Mouse (Mus musculus): ENCODE data around the gene Mfap3l. TPM values are rescaled to one million over a fixed set of nuclear protein-coding genes. Genes with fewer than 3 reads are reported as not detected.
A peak's percentile ranks its signal among the peaks of the same experiment; 100 is the strongest.
"Not testable (repeated sequence)": the region's sequence is repeated elsewhere in the genome, so short reads cannot be mapped to it uniquely, and the experiment has no call there.

Gene Mfap3l
- 8.9 and 9.0 TPM in 2 replicates for polyA plus RNA-seq (2014; fragmentation: Nextera tagmentation; extraction: Ambion mirVana)

- peak within 1 kb of the TSS; percentile 69 for H3K4me3 ChIP-seq (ENCODE audit: low read depth, low read length)
- H3K9ac ChIP-seq (replicated peaks; ENCODE audit: low read depth, low read length) = peak within 1 kb of the TSS; percentile 64
- H3K27me3 ChIP-seq (ENCODE audit: control insufficient read depth, insufficient read depth, low read length) = no peaks in the 10 kb centered on the region
- H3K4me2 ChIP-seq (ENCODE audit: low read depth, low read length) = peak within 1 kb of the TSS; percentile 92
- H3K4me1 ChIP-seq (ENCODE audit: control insufficient read depth, insufficient read depth, low read length) = no peaks in the 10 kb centered on the region
- peak; percentile 97 for ATAC-seq (ENCODE audit: low read depth)
- H3K36me3 ChIP-seq (ENCODE audit: control insufficient read depth, insufficient read depth, low read length) = no peaks in the 10 kb centered on the region
- no peaks in the 10 kb centered on the region for H3K9me3 ChIP-seq (ENCODE audit: control insufficient read depth, low read length)
- peak within 1 kb of the TSS; percentile 73 for H3K27ac ChIP-seq (ENCODE audit: low read depth, low read length)
- WGBS = 1% methylated on average over 53 of the region's 60 CpGs
These were observed at the start of gene Mfap3l for GRCm38 (mm10) chr8:60632250-60632932. TSS of gene Mfap3l (plus strand) at chr8:60632827.

- Histone ChIP-seq H3K4me1 (ENCODE audit: control insufficient read depth, insufficient read depth, low read length) (no peaks in the 10 kb centered on the region), H3K4me3 (ENCODE audit: low read depth, low read length) (no peak overlapping the region), H3K9ac (replicated peaks; ENCODE audit: low read depth, low read length) (no peak overlapping the region), H3K27ac (ENCODE audit: low read depth, low read length) (no peak overlapping the region), H3K27me3 (ENCODE audit: control insufficient read depth, insufficient read depth, low read length) (no peaks in the 10 kb centered on the region), H3K4me2 (ENCODE audit: low read depth, low read length) (no peak overlapping the region), H3K9me3 (ENCODE audit: control insufficient read depth, low read length) (no peaks in the 10 kb centered on the region), H3K36me3 (ENCODE audit: control insufficient read depth, insufficient read depth, low read length) (no peaks in the 10 kb centered on the region)
- 79% methylated on average over 2 of the region's 2 CpGs for WGBS
- no peak for ATAC-seq (ENCODE audit: low read depth)
These were observed 49.3 kb upstream of the Mfap3l start for GRCm38 (mm10) chr8:60583369-60583768.

GRCm38 (mm10) chr8:60591352-60592105 is 41.1 kb upstream of the Mfap3l start:
- H3K27me3 ChIP-seq (ENCODE audit: control insufficient read depth, insufficient read depth, low read length); H3K4me1 ChIP-seq (ENCODE audit: control insufficient read depth, insufficient read depth, low read length); H3K9me3 ChIP-seq (ENCODE audit: control insufficient read depth, low read length); H3K9ac ChIP-seq (replicated peaks; ENCODE audit: low read depth, low read length); ATAC-seq (ENCODE audit: low read depth); H3K36me3 ChIP-seq (ENCODE audit: control insufficient read depth, insufficient read depth, low read length); H3K4me3 ChIP-seq (ENCODE audit: low read depth, low read length); H3K27ac ChIP-seq (ENCODE audit: low read depth, low read length); H3K4me2 ChIP-seq (ENCODE audit: low read depth, low read length): not testable (repeated sequence)
- WGBS = 90% methylated on average over 29 of the region's 29 CpGs

- H3K9ac ChIP-seq (replicated peaks; ENCODE audit: low read depth, low read length) = no peak overlapping the region
- no peak for ATAC-seq (ENCODE audit: low read depth)
- no peak overlapping the region for H3K4me2 ChIP-seq (ENCODE audit: low read depth, low read length)
- no peaks in the 10 kb centered on the region for H3K36me3 ChIP-seq (ENCODE audit: control insufficient read depth, insufficient read depth, low read length)
- H3K27me3 ChIP-seq (ENCODE audit: control insufficient read depth, insufficient read depth, low read length) = no peaks in the 10 kb centered on the region
- WGBS = 66% methylated on average over 3 of the region's 3 CpGs
- no peaks in the 10 kb centered on the region for H3K4me1 ChIP-seq (ENCODE audit: control insufficient read depth, insufficient read depth, low read length)
- H3K9me3 ChIP-seq (ENCODE audit: control insufficient read depth, low read length) = no peaks in the 10 kb centered on the region
- no peak overlapping the region for H3K27ac ChIP-seq (ENCODE audit: low read depth, low read length)
- no peak overlapping the region for H3K4me3 ChIP-seq (ENCODE audit: low read depth, low read length)
These were observed 37.9 kb upstream of the Mfap3l start for GRCm38 (mm10) chr8:60594761-60595160.

- Histone ChIP-seq H3K27ac (ENCODE audit: low read depth, low read length) (no peak overlapping the region), H3K9ac (replicated peaks; ENCODE audit: low read depth, low read length) (no peak overlapping the region), H3K27me3 (ENCODE audit: control insufficient read depth, insufficient read depth, low read length) (no peaks in the 10 kb centered on the region), H3K36me3 (ENCODE audit: control insufficient read depth, insufficient read depth, low read length) (no peaks in the 10 kb centered on the region), H3K4me1 (ENCODE audit: control insufficient read depth, insufficient read depth, low read length) (no peaks in the 10 kb centered on the region), H3K4me3 (ENCODE audit: low read depth, low read length) (no peak overlapping the region), H3K9me3 (ENCODE audit: control insufficient read depth, low read length) (no peaks in the 10 kb centered on the region), H3K4me2 (ENCODE audit: low read depth, low read length) (no peak overlapping the region)
- ATAC-seq (ENCODE audit: low read depth) = no peak
These were observed 21.0 kb upstream of the Mfap3l start for GRCm38 (mm10) chr8:60611580-60612111.

- 45% methylated on average over 2 of the region's 2 CpGs for WGBS
- Histone ChIP-seq H3K9ac (replicated peaks; ENCODE audit: low read depth, low read length) (no peak overlapping the region), H3K4me2 (ENCODE audit: low read depth, low read length) (no peak overlapping the region), H3K36me3 (ENCODE audit: control insufficient read depth, insufficient read depth, low read length) (no peaks in the 10 kb centered on the region), H3K9me3 (ENCODE audit: control insufficient read depth, low read length) (no peaks in the 10 kb centered on the region), H3K4me3 (ENCODE audit: low read depth, low read length) (no peak overlapping the region), H3K27me3 (ENCODE audit: control insufficient read depth, insufficient read depth, low read length) (no peaks in the 10 kb centered on the region), H3K4me1 (ENCODE audit: control insufficient read depth, insufficient read depth, low read length) (no peaks in the 10 kb centered on the region), H3K27ac (ENCODE audit: low read depth, low read length) (no peak overlapping the region)
- ATAC-seq (ENCODE audit: low read depth) = peak; percentile 66; the same call in 1 of the 2 replicates
These were observed 15.7 kb upstream of the Mfap3l start for GRCm38 (mm10) chr8:60616928-60617327.

GRCm38 (mm10) chr8:60621561-60621960 is 11.1 kb upstream of the Mfap3l start:
- Histone ChIP-seq H3K4me2 (ENCODE audit: low read depth, low read length) (no peak overlapping the region), H3K4me3 (ENCODE audit: low read depth, low read length) (no peak overlapping the region), H3K27ac (ENCODE audit: low read depth, low read length) (no peak overlapping the region), H3K27me3 (ENCODE audit: control insufficient read depth, insufficient read depth, low read length) (no peaks in the 10 kb centered on the region), H3K9ac (replicated peaks; ENCODE audit: low read depth, low read length) (no peak overlapping the region), H3K4me1 (ENCODE audit: control insufficient read depth, insufficient read depth, low read length) (no peaks in the 10 kb centered on the region), H3K9me3 (ENCODE audit: control insufficient read depth, low read length) (no peaks in the 10 kb centered on the region), H3K36me3 (ENCODE audit: control insufficient read depth, insufficient read depth, low read length) (no peaks in the 10 kb centered on the region)
- no peak; the same call in 1 of the 2 replicates for ATAC-seq (ENCODE audit: low read depth)
- WGBS = 64% methylated on average over 4 of the region's 4 CpGs

GRCm38 (mm10) chr8:60622056-60622455 is 10.6 kb upstream of the Mfap3l start:
- Histone ChIP-seq H3K36me3 (ENCODE audit: control insufficient read depth, insufficient read depth, low read length) (no peaks in the 10 kb centered on the region), H3K4me2 (ENCODE audit: low read depth, low read length) (no peak overlapping the region), H3K4me3 (ENCODE audit: low read depth, low read length) (no peak overlapping the region), H3K27me3 (ENCODE audit: control insufficient read depth, insufficient read depth, low read length) (no peaks in the 10 kb centered on the region), H3K9me3 (ENCODE audit: control insufficient read depth, low read length) (no peaks in the 10 kb centered on the region), H3K4me1 (ENCODE audit: control insufficient read depth, insufficient read depth, low read length) (no peaks in the 10 kb centered on the region), H3K27ac (ENCODE audit: low read depth, low read length) (no peak overlapping the region), H3K9ac (replicated peaks; ENCODE audit: low read depth, low read length) (no peak overlapping the region)
- 93% methylated on average over 12 of the region's 12 CpGs for WGBS
- ATAC-seq (ENCODE audit: low read depth) = no peak

GRCm38 (mm10) chr8:60623438-60623837 is 9.2 kb upstream of the Mfap3l start:
- H3K27ac ChIP-seq (ENCODE audit: low read depth, low read length) = no peak overlapping the region
- 85% methylated on average over 1 of the region's 1 CpGs for WGBS

More at GRCm38 (mm10) chr8:60623438-60623837, 9.2 kb upstream of the Mfap3l start:
- no peak for ATAC-seq (ENCODE audit: low read depth)
- Histone ChIP-seq H3K4me2 (ENCODE audit: low read depth, low read length) (no peak overlapping the region), H3K36me3 (ENCODE audit: control insufficient read depth, insufficient read depth, low read length) (no peaks in the 10 kb centered on the region), H3K9ac (replicated peaks; ENCODE audit: low read depth, low read length) (no peak overlapping the region), H3K27me3 (ENCODE audit: control insufficient read depth, insufficient read depth, low read length) (no peaks in the 10 kb centered on the region), H3K9me3 (ENCODE audit: control insufficient read depth, low read length) (no peaks in the 10 kb centered on the region), H3K4me3 (ENCODE audit: low read depth, low read length) (no peak overlapping the region), H3K4me1 (ENCODE audit: control insufficient read depth, insufficient read depth, low read length) (no peaks in the 10 kb centered on the region)
